Mouse (Mus musculus) CD4-positive, CD25-positive, alpha-beta regulatory T cell, adult 4 months (primary cell): ENCODE measurements around the gene Mgmt. TPM values are rescaled to one million over a fixed set of nuclear protein-coding genes. Genes with fewer than 3 reads are reported as not detected.

Experiments
- ATAC-seq: one replicate; pipeline ENCODE4 v1.8.0; 2017
- polyA plus RNA-seq, 2 experiments: library from polyadenylated mRNA; unstranded; fragments of 100-300 nt; shearing (Covaris generic); gene quantifications; one replicate each; pipeline ENCODE4 v1.2.1; 2017

The Mgmt gene
- polyA plus RNA-seq, 2 experiments from 2014 or later, result 7.3 to 9.6 TPM

- ATAC-seq, result no peak
These were observed 235.8 kb downstream of the Mgmt start for GRCm38 (mm10) chr7:137130211-137130610.

GRCm38 (mm10) chr7:137131957-137132356, 237.5 kb downstream of the Mgmt start:
- no peak for ATAC-seq

GRCm38 (mm10) chr7:137138101-137138500, 243.7 kb downstream of the Mgmt start:
- no peak for ATAC-seq

GRCm38 (mm10) chr7:137140321-137140720, 245.9 kb downstream of the Mgmt start:
- ATAC-seq, result no peak

GRCm38 (mm10) chr7:137141386-137141785, 247.0 kb downstream of the Mgmt start:
- no peak for ATAC-seq

GRCm38 (mm10) chr7:137147101-137147500, 252.7 kb downstream of the Mgmt start:
- ATAC-seq, result no peak

GRCm38 (mm10) chr7:137151854-137152253, 257.4 kb downstream of the Mgmt start:
- no peak for ATAC-seq

GRCm38 (mm10) chr7:137154623-137155022, 260.2 kb downstream of the Mgmt start:
- peak; percentile 88 for ATAC-seq

- no peak for ATAC-seq
These were observed 264.7 kb downstream of the Mgmt start for GRCm38 (mm10) chr7:137159086-137159485.

- ATAC-seq, result no peak
These were observed 277.9 kb downstream of the Mgmt start for GRCm38 (mm10) chr7:137172278-137172677.
